ENCODE assay signal across 29 mouse cellular contexts in the genomic region with DNA sequence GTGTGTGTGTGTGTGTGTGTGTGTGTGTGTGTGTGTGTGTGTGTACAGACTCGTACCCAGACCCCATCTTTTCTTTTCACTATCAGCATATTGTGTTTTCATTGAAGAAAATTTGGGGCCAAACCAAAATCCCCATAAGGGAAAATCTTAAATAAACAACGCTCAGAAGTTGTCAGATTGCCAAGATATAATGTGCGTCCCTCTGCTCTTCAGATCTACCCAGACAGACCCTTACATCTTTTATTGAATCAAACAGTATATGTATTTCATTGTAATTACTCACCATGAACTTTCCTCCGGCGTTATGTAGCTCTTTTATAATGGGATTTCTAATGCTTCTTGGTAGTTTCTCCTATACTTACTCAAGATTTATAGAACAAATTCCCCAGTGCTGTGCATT.
"Had no signal": no experiment of that assay in that cellular context is flagged by ENCODE, and none has a peak within 500 bp of the region (broad histone marks: within the 10 kb centered on the region; RNA-seq: fewer than 3 reads in every experiment).

No protein-coding gene starts in this region.

- DNase-seq: cerebellum, adult 2 months; cerebellum, adult 8-10 months; cerebellum, adult 9-10 months; cerebellum, adult 9-11 months; cerebellum, postnatal 10 days; cerebellum, postnatal 14 days; cerebellum, postnatal 25 days; cerebellum, postnatal 36 days; embryo, embryonic 11 days; forebrain, postnatal 0 days; gastrocnemius, adult 2 months; gastrocnemius, postnatal 10 days; gastrocnemius, postnatal 14 days; gastrocnemius, postnatal 25 days; gastrocnemius, postnatal 36 days; heart, adult 11 months; heart, adult 18-20 months; heart, adult 2 months had no signal

- H3K27ac ChIP-seq: embryonic facial prominence, embryonic 10.5 days; embryonic facial prominence, embryonic 12.5 days; embryonic facial prominence, embryonic 13.5 days; embryonic facial prominence, embryonic 15.5 days; forebrain, embryonic 10.5 days; forebrain, embryonic 12.5 days; forebrain, embryonic 13.5 days; forebrain, embryonic 15.5 days; gastrocnemius, adult 2 months; heart, adult 2 months had no signal

- H3K4me2 ChIP-seq: embryonic facial prominence, embryonic 12.5 days; embryonic facial prominence, embryonic 13.5 days; embryonic facial prominence, embryonic 15.5 days; forebrain, embryonic 12.5 days; forebrain, embryonic 13.5 days; forebrain, embryonic 15.5 days had no signal

- H3K4me3 ChIP-seq: embryonic facial prominence, embryonic 10.5 days; embryonic facial prominence, embryonic 12.5 days; embryonic facial prominence, embryonic 13.5 days; embryonic facial prominence, embryonic 15.5 days; erythroblast, embryonic 14.5 days; forebrain, embryonic 10.5 days; forebrain, embryonic 12.5 days; forebrain, embryonic 13.5 days; forebrain, embryonic 15.5 days; gastrocnemius, adult 2 months; heart, adult 2 months had no signal

- H3K4me1 ChIP-seq: embryonic facial prominence, embryonic 10.5 days; embryonic facial prominence, embryonic 12.5 days; embryonic facial prominence, embryonic 15.5 days; forebrain, embryonic 10.5 days; forebrain, embryonic 12.5 days; forebrain, embryonic 13.5 days; forebrain, embryonic 15.5 days had no signal

- ATAC-seq: forebrain, embryonic 13.5 days; forebrain, embryonic 14.5 days; forebrain, embryonic 15.5 days; forebrain, embryonic 16.5 days; forebrain, postnatal 0 days had no signal

- H3K36me3 ChIP-seq: embryonic facial prominence, embryonic 10.5 days; embryonic facial prominence, embryonic 12.5 days; embryonic facial prominence, embryonic 13.5 days; embryonic facial prominence, embryonic 15.5 days; forebrain, embryonic 10.5 days; forebrain, embryonic 12.5 days had no signal

- H3K9me3 ChIP-seq: embryonic facial prominence, embryonic 10.5 days; embryonic facial prominence, embryonic 12.5 days; embryonic facial prominence, embryonic 13.5 days; embryonic facial prominence, embryonic 15.5 days; forebrain, embryonic 10.5 days; forebrain, embryonic 12.5 days; forebrain, embryonic 13.5 days; forebrain, embryonic 15.5 days had no signal

- H3K27me3 ChIP-seq: embryonic facial prominence, embryonic 12.5 days; embryonic facial prominence, embryonic 13.5 days; embryonic facial prominence, embryonic 15.5 days; forebrain, embryonic 12.5 days; forebrain, embryonic 13.5 days; forebrain, embryonic 15.5 days had no signal

- H3K9ac ChIP-seq: embryonic facial prominence, embryonic 12.5 days; embryonic facial prominence, embryonic 13.5 days; embryonic facial prominence, embryonic 15.5 days; forebrain, embryonic 12.5 days; forebrain, embryonic 13.5 days; forebrain, embryonic 15.5 days; forebrain, postnatal 0 days had no signal
